In the genomic region with DNA sequence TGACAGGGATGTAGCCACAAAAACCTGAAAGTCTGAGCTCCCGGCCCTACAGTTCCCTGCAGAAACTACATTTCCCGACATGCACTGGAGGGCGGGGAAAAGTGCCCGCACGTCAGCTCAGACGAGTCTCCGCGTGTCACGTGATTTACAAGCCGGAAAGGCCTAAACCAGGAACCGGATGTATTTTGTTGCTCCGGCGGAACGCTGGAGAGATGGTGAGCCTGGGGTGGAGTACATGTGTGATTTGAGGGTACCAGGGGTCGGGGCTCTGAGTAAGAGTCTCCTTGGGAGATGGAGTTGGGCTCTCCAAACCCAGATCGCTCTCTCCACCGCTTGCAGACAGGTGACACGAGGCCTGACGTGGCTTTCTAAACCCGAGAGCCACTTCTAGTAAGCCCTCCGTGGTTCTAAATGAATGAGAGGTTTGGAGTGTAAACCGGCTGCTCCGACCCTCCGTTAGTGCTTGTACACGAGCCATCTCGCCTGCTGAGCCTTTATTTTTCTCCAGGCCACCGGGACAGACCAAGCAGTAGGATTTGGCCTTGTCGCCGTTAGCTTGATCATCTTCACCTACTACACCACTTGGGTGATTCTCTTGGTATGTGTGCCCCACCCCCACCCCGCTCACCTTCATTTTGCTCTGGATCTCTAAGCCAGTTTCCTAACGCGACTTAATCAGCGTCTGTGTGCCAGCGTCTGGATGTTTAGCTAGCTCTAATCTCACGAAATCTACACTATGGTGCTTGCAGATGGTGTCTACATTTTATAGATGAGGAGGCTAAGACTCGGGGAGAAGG, we compare ENCODE assay signal across 8 mouse cellular contexts. TPM values are rescaled to one million over a fixed set of nuclear protein-coding genes. Genes with fewer than 3 reads are reported as not detected.
DNase-seq lines count a peak whose midpoint lies in the region; ATAC-seq and TF ChIP-seq lines count a peak whose summit lies in the region.

A gene (plus strand): TSS at position 161 of the 797 bp plus-strand sequence.

- H3K4me2 ChIP-seq in forebrain, embryonic 15.5 days (replicated peaks): peak within 1 kb of the TSS; percentile 90

- whole genome bisulfite sequencing in forebrain, embryonic 15.5 days: 1% methylated on average over 36 of the region's 36 CpGs
- 1% methylated on average over 36 of the region's 36 CpGs for WGBS in lung, adult 2 months

- H3K4me3 ChIP-seq in ES-E14 (ENCODE audit: insufficient read depth in 1 of 2, low read depth in 1 of 2, low read length in 2 of 2, poor library complexity in 1 of 2, severe bottlenecking in 1 of 2): peak within 1 kb of the TSS; percentile 82 to 95
- H3K4me3 ChIP-seq in forebrain, embryonic 15.5 days: peak within 1 kb of the TSS; percentile 76
- peak within 1 kb of the TSS; percentile 95 for H3K4me3 ChIP-seq in lung, adult 2 months (replicated peaks; ENCODE audit: extremely low read depth, low read depth, low read length)

- peak within 1 kb of the TSS; percentile 90 for H3K9ac ChIP-seq in ES-E14 (ENCODE audit: insufficient read depth, low read depth, low read length, poor library complexity, severe bottlenecking)
- peak within 1 kb of the TSS; percentile 80 for H3K9ac ChIP-seq in forebrain, embryonic 15.5 days (replicated peaks)

- intact Hi-C loops in heart, postnatal 25 days (cut with DNase I): no loop called here

- H3K27me3 ChIP-seq in forebrain, embryonic 15.5 days: no peaks in the 10 kb centered on the region

- no peaks in the 10 kb centered on the region for H3K9me3 ChIP-seq in ES-E14 (ENCODE audit: control insufficient read depth, insufficient read depth, low read depth, low read length)
- H3K9me3 ChIP-seq in forebrain, embryonic 15.5 days: no peaks in the 10 kb centered on the region

- no peak for TF ChIP-seq CTCF in lung, adult 2 months (IDR thresholded peaks at IDR 0.05; ENCODE audit: insufficient read depth, low read length)

- in situ Hi-C loops in ES-E14 (cut with MboI; ENCODE audit: low sequenced_read_pairs in 2 of 2, unreplicated experiment in 2 of 2): no loop called here

- peak; percentile 96 for TF ChIP-seq POLR2A in lung, adult 2 months (IDR thresholded peaks at IDR 0.05; ENCODE audit: borderline replicate concordance, extremely low read depth, low read depth, low read length)

- H3K27ac ChIP-seq in ES-E14 (ENCODE audit: insufficient read depth, low read depth, low read length, poor library complexity, severe bottlenecking): peak within 1 kb of the TSS; percentile 63
- H3K27ac ChIP-seq in forebrain, embryonic 15.5 days (replicated peaks): peak within 1 kb of the TSS; percentile 62

- DNase-seq in ES-E14 (ENCODE audit: low read depth, low spot score): peak; percentile 90
- peak; percentile 92 for DNase-seq in cerebellum, adult 11-12 months
- peak; percentile 82 for DNase-seq in heart, postnatal 25 days (ENCODE audit: low spot score)
- peak; percentile 90 to 96 for DNase-seq in layer of hippocampus, adult 18-20 months (ENCODE audit: low spot score in 2 of 2)
- peak; percentile 89 for DNase-seq in lung, adult 2 months
- DNase-seq in thymus, adult 18-20 months: peak; percentile 81 to 88

- peaks cover 14% of the 10 kb centered on the region; the same call in 1 of the 2 replicates for H3K36me3 ChIP-seq in ES-E14 (ENCODE audit: control insufficient read depth, insufficient read depth, low read length, poor library complexity, severe bottlenecking)
- H3K36me3 ChIP-seq in forebrain, embryonic 15.5 days: peaks cover 17% of the 10 kb centered on the region; the same call in 1 of the 2 replicates

- H3K4me1 ChIP-seq in ES-E14 (ENCODE audit: control insufficient read depth in 2 of 2, insufficient read depth in 2 of 2, low read length in 2 of 2, poor library complexity in 1 of 2): peaks cover 0 to 6% of the 10 kb centered on the region in 2 experiments; a peak in 2 of 4 replicates
- H3K4me1 ChIP-seq in forebrain, embryonic 15.5 days: peaks cover 26% of the 10 kb centered on the region
- peaks cover 3% of the 10 kb centered on the region; the same call in 1 of the 2 replicates for H3K4me1 ChIP-seq in lung, adult 2 months (ENCODE audit: control insufficient read depth, insufficient read depth, low read length)

- peak; percentile 79 for ATAC-seq in forebrain, embryonic 15.5 days (replicated peaks)
- peak; percentile 83 for ATAC-seq in neutrophil, adult 5-6 weeks (ENCODE audit: extremely low read depth, insufficient number of reproducible peaks, low FRiP score, poor library complexity, severe bottlenecking)

TF ChIP-seq in ES-E14, 5 proteins besides CTCF, POLR2A, EP300 and RAD21:
- peak; percentile 97 for TF ChIP-seq HCFC1 (IDR thresholded peaks at IDR 0.05; ENCODE audit: borderline replicate concordance, insufficient read depth, low read length)
- no peak for TF ChIP-seq ZC3H11A (IDR thresholded peaks at IDR 0.05; ENCODE audit: borderline replicate concordance, low read depth, low read length)

RNA-seq across cellular contexts. Expression of the gene that starts here (rescaled TPM):
- 38.0 and 44.1 TPM in 2 replicates for total RNA-seq in ES-E14 (2012; rRNA removed)
- polyA plus RNA-seq in forebrain, embryonic 15.5 days (2015; fragmentation: Nextera tagmentation; extraction: Ambion mirVana): 136 TPM in 2 replicates
- 10 to 100 TPM; 18.6 to 23.3 TPM for total RNA-seq in heart, postnatal 25 days (2021)
- total RNA-seq in layer of hippocampus, adult 18-20 months (2021): 10 to 100 TPM; 78.9 to 81.8 TPM
- polyA plus RNA-seq in lung, adult 2 months (2012; rRNA removed): 116 and 118 TPM in 2 replicates
- total RNA-seq in neutrophil, adult 5-6 weeks (2017): 38.6 and 47.6 TPM in 2 replicates

Comparison
In these comparisons a context has a peak if more than half of its experiments do, and no peak if none do; other contexts are left out.
1. Peak in every context shown above with its lines: DNase-seq, ATAC-seq, H3K4me3 ChIP-seq and H3K27ac ChIP-seq.